Comparison of ENCODE assay signal across 8 mouse cellular contexts in the genomic region with DNA sequence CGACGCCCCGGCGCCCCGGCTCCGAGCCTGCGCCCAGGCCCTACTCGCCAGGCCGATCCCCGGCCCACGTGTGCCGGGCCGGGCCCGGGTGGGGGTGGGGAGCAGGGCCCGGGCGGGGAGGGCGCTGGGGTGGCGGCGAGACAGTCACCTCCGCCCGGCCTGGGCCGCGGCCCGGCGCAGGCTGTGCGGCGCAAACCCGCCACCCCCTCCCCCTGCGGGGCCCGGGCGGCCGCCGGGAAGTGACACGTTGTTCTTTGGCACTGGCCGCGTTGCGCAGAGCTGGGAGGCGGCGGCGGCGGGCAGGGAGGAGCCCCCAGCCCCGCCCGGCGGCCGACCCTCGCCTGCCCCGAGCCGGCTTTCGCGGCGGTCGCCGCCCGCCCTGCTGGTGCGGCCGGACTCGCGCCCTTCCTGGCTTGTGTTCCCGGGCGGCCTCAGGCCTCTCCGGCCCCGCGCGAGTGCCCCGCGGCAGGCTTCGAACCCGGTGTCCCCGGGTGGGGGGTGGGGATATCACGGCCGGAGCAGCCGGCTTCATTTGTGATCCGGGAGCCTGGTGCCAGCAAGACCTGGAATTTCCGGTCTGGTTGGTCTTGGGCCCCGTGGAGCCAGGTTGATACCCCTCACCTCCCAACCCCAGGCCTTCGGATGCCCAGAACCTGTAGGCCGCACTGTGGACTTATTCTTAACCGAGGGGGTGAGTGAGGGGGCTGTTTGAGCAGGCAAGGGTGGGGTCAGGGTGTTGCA. TPM values are rescaled to one million over a fixed set of nuclear protein-coding genes. Genes with fewer than 3 reads are reported as not detected.
DNase-seq lines count a peak whose midpoint lies in the region; ATAC-seq and TF ChIP-seq lines count a peak whose summit lies in the region.

No protein-coding gene starts in this region.

- ATAC-seq in hindbrain, embryonic 15.5 days (ENCODE audit: low FRiP score, low read depth), result peak; percentile 87
- peak; percentile 72 for ATAC-seq in limb, embryonic 12.5 days (ENCODE audit: insufficient number of reproducible peaks, insufficient read depth, low FRiP score, low TSS enrichment, low read depth)
- peak; percentile 35 for ATAC-seq in midbrain, embryonic 13.5 days

- peak; percentile 37 to 45 for DNase-seq in left cerebral cortex, postnatal 14 days (ENCODE audit: low spot score in 2 of 2)
- DNase-seq in left cerebral cortex, adult 9 months (ENCODE audit: low spot score in 2 of 2), result no peak
- DNase-seq in cerebellum, adult 2 months, result peak in 1 of 2 experiments; percentile 61
- DNase-seq in gastrocnemius, adult 18-20 months (ENCODE audit: low spot score), result peak; percentile 56
- DNase-seq in testis, postnatal 10 days (ENCODE audit: low spot score), result peak; percentile 81

- H3K9ac ChIP-seq in hindbrain, embryonic 15.5 days, result peak overlapping the region; percentile 84
- peak overlapping the region; percentile 96 for H3K9ac ChIP-seq in limb, embryonic 12.5 days (replicated peaks)
- H3K9ac ChIP-seq in midbrain, embryonic 13.5 days (replicated peaks), result peak overlapping the region; percentile 98

- peak overlapping the region; percentile 72 for H3K4me3 ChIP-seq in cerebellum, adult 2 months (replicated peaks; ENCODE audit: insufficient read depth, low read depth, low read length)
- peak overlapping the region; percentile 68 for H3K4me3 ChIP-seq in hindbrain, embryonic 15.5 days
- peak overlapping the region; percentile 99 for H3K4me3 ChIP-seq in limb, embryonic 12.5 days (replicated peaks)
- H3K4me3 ChIP-seq in midbrain, embryonic 13.5 days (replicated peaks), result peak overlapping the region; percentile 98

- H3K9me3 ChIP-seq in hindbrain, embryonic 15.5 days, result no peaks in the 10 kb centered on the region
- no peaks in the 10 kb centered on the region for H3K9me3 ChIP-seq in limb, embryonic 12.5 days
- H3K9me3 ChIP-seq in midbrain, embryonic 13.5 days, result no peaks in the 10 kb centered on the region

- peaks cover 19% of the 10 kb centered on the region for H3K4me1 ChIP-seq in cerebellum, adult 2 months (ENCODE audit: control insufficient read depth, insufficient read depth, low read length)
- H3K4me1 ChIP-seq in hindbrain, embryonic 15.5 days (replicated peaks), result peaks cover 32% of the 10 kb centered on the region
- H3K4me1 ChIP-seq in limb, embryonic 12.5 days (replicated peaks), result peaks cover 19% of the 10 kb centered on the region
- peaks cover 24% of the 10 kb centered on the region for H3K4me1 ChIP-seq in midbrain, embryonic 13.5 days (replicated peaks)

- H3K27ac ChIP-seq in cerebellum, adult 2 months (ENCODE audit: insufficient read depth, low read length), result peak overlapping the region; percentile 58
- H3K27ac ChIP-seq in hindbrain, embryonic 15.5 days (replicated peaks), result peak overlapping the region; percentile 84
- H3K27ac ChIP-seq in limb, embryonic 12.5 days, result peak overlapping the region; percentile 95
- H3K27ac ChIP-seq in midbrain, embryonic 13.5 days, result peak overlapping the region; percentile 91

- intact Hi-C loops in left cerebral cortex, postnatal 14 days (cut with DNase I), result no loop called here

- peak overlapping the region; percentile 90 for H3K4me2 ChIP-seq in hindbrain, embryonic 15.5 days
- peak overlapping the region; percentile 99 for H3K4me2 ChIP-seq in limb, embryonic 12.5 days
- peak overlapping the region; percentile 98 for H3K4me2 ChIP-seq in midbrain, embryonic 13.5 days (replicated peaks)

- no peak for TF ChIP-seq CTCF in cerebellum, adult 2 months (IDR thresholded peaks at IDR 0.05; ENCODE audit: borderline replicate concordance, insufficient read depth, low read depth, low read length)

- 1% methylated on average over 59 of the region's 78 CpGs for WGBS in cerebellum, adult 2 months
- 0% methylated on average over 51 of the region's 78 CpGs for WGBS in hindbrain, embryonic 15.5 days
- WGBS in limb, embryonic 12.5 days, result under 1% methylated on average over 57 of the region's 78 CpGs
- 0% methylated on average over 33 of the region's 78 CpGs for WGBS in midbrain, embryonic 13.5 days

- no peak for TF ChIP-seq POLR2A in cerebellum, adult 2 months (IDR thresholded peaks at IDR 0.05; ENCODE audit: borderline replicate concordance, insufficient read depth, low read length)

- no peaks in the 10 kb centered on the region for H3K27me3 ChIP-seq in cerebellum, adult 2 months (ENCODE audit: control insufficient read depth, insufficient read depth, low read length)
- no peaks in the 10 kb centered on the region for H3K27me3 ChIP-seq in hindbrain, embryonic 15.5 days
- H3K27me3 ChIP-seq in limb, embryonic 12.5 days, result no peaks in the 10 kb centered on the region
- H3K27me3 ChIP-seq in midbrain, embryonic 13.5 days, result no peaks in the 10 kb centered on the region

- H3K36me3 ChIP-seq in hindbrain, embryonic 15.5 days, result peaks cover 32% of the 10 kb centered on the region
- H3K36me3 ChIP-seq in limb, embryonic 12.5 days, result peaks cover 42% of the 10 kb centered on the region
- H3K36me3 ChIP-seq in midbrain, embryonic 13.5 days, result peaks cover 38% of the 10 kb centered on the region

RNA-seq across cellular contexts. Expression of gene Eif4g1, which starts 5.0 kb away (rescaled TPM):
- total RNA-seq in left cerebral cortex, postnatal 14 days (2021), result 100 to 1,000 TPM; 330 to 342 TPM
- 184 and 193 TPM in 2 replicates for polyA plus RNA-seq in cerebellum, adult 2 months (2012; rRNA removed)
- 100 to 1,000 TPM; 426 to 438 TPM for total RNA-seq in gastrocnemius, adult 18-20 months (2021)
- 145 and 148 TPM in 2 replicates for polyA plus RNA-seq in hindbrain, embryonic 15.5 days (2015; fragmentation: Nextera tagmentation; extraction: Ambion mirVana)
- 204 and 218 TPM in 2 replicates for polyA plus RNA-seq in limb, embryonic 12.5 days (2016; fragmentation: Nextera tagmentation; extraction: Ambion mirVana)
- 148 and 162 TPM in 2 replicates for polyA plus RNA-seq in midbrain, embryonic 13.5 days (2015; fragmentation: Nextera tagmentation; extraction: Ambion mirVana)

RNA-seq across cellular contexts. Expression of gene Fam131a, which starts 19.9 kb away (rescaled TPM):
- total RNA-seq in left cerebral cortex, postnatal 14 days (2021), result 100 to 1,000 TPM; 381 to 399 TPM
- 123 and 137 TPM in 2 replicates for polyA plus RNA-seq in cerebellum, adult 2 months (2012; rRNA removed)
- total RNA-seq in gastrocnemius, adult 18-20 months (2021), result 10 to 100 TPM; 47.5 to 59.9 TPM
- polyA plus RNA-seq in hindbrain, embryonic 15.5 days (2015; fragmentation: Nextera tagmentation; extraction: Ambion mirVana), result 45.5 and 47.5 TPM in 2 replicates
- 5.3 and 7.4 TPM in 2 replicates for polyA plus RNA-seq in limb, embryonic 12.5 days (2016; fragmentation: Nextera tagmentation; extraction: Ambion mirVana)
- polyA plus RNA-seq in midbrain, embryonic 13.5 days (2015; fragmentation: Nextera tagmentation; extraction: Ambion mirVana), result 35.7 and 37.3 TPM in 2 replicates

RNA-seq across cellular contexts. Expression of gene Psmd2, which starts 21.7 kb away (rescaled TPM):
- 100 to 1,000 TPM; 238 to 253 TPM for total RNA-seq in left cerebral cortex, postnatal 14 days (2021)
- polyA plus RNA-seq in cerebellum, adult 2 months (2012; rRNA removed), result 203 and 204 TPM in 2 replicates
- 100 to 1,000 TPM; 251 to 253 TPM for total RNA-seq in gastrocnemius, adult 18-20 months (2021)
- 342 and 357 TPM in 2 replicates for polyA plus RNA-seq in hindbrain, embryonic 15.5 days (2015; fragmentation: Nextera tagmentation; extraction: Ambion mirVana)
- 414 and 424 TPM in 2 replicates for polyA plus RNA-seq in limb, embryonic 12.5 days (2016; fragmentation: Nextera tagmentation; extraction: Ambion mirVana)
- polyA plus RNA-seq in midbrain, embryonic 13.5 days (2015; fragmentation: Nextera tagmentation; extraction: Ambion mirVana), result 380 and 394 TPM in 2 replicates

RNA-seq across cellular contexts. Expression of gene Ece2, which starts 43.5 kb away (rescaled TPM):
- total RNA-seq in left cerebral cortex, postnatal 14 days (2021), result 10 to 100 TPM; 22.3 to 26.2 TPM
- polyA plus RNA-seq in cerebellum, adult 2 months (2012; rRNA removed), result 79.0 and 81.5 TPM in 2 replicates
- total RNA-seq in gastrocnemius, adult 18-20 months (2021), result under 1 TPM in 1 of 2 experiments, not detected in 1; 0.41 TPM
- 15.1 and 18.1 TPM in 2 replicates for polyA plus RNA-seq in hindbrain, embryonic 15.5 days (2015; fragmentation: Nextera tagmentation; extraction: Ambion mirVana)
- 5.9 TPM in 2 replicates for polyA plus RNA-seq in limb, embryonic 12.5 days (2016; fragmentation: Nextera tagmentation; extraction: Ambion mirVana)
- 12.1 TPM in 2 replicates for polyA plus RNA-seq in midbrain, embryonic 13.5 days (2015; fragmentation: Nextera tagmentation; extraction: Ambion mirVana)

RNA-seq across cellular contexts. Expression of gene Polr2h, which starts 44.3 kb away (rescaled TPM):
- total RNA-seq in left cerebral cortex, postnatal 14 days (2021), result 10 to 100 TPM; 21.4 to 29.5 TPM
- 38.6 and 41.2 TPM in 2 replicates for polyA plus RNA-seq in cerebellum, adult 2 months (2012; rRNA removed)
- total RNA-seq in gastrocnemius, adult 18-20 months (2021), result 1 to 10 TPM; 7.8 to 9.5 TPM
- 89.0 and 89.8 TPM in 2 replicates for polyA plus RNA-seq in hindbrain, embryonic 15.5 days (2015; fragmentation: Nextera tagmentation; extraction: Ambion mirVana)
- 114 and 118 TPM in 2 replicates for polyA plus RNA-seq in limb, embryonic 12.5 days (2016; fragmentation: Nextera tagmentation; extraction: Ambion mirVana)
- polyA plus RNA-seq in midbrain, embryonic 13.5 days (2015; fragmentation: Nextera tagmentation; extraction: Ambion mirVana), result 86.3 and 87.9 TPM in 2 replicates

Comparison
In these comparisons a context has a peak if more than half of its experiments do, and no peak if none do; other contexts are left out.
1. DNase-seq: peak in left cerebral cortex, postnatal 14 days (2 of 2), gastrocnemius, adult 18-20 months (single experiment) and testis, postnatal 10 days (single experiment); none in left cerebral cortex, adult 9 months (0 of 2).
2. ATAC-seq: peak in every context shown above with its lines; median percentile 87 in hindbrain, embryonic 15.5 days; 72 in limb, embryonic 12.5 days; 35 in midbrain, embryonic 13.5 days.
3. Peak in every context shown above with its lines, with median percentiles within 50 percentile points of each other: H3K27ac ChIP-seq, H3K4me3 ChIP-seq, H3K4me2 ChIP-seq and H3K9ac ChIP-seq.